25 mouse cellular contexts compared by ENCODE assay signal in genomic region chr11:98761939-98762338, GRCm38 (mm10). TPM values are rescaled to one million over a fixed set of nuclear protein-coding genes. Genes with fewer than 3 reads are reported as not detected.
DNase-seq lines count a peak whose midpoint lies in the region; ATAC-seq and TF ChIP-seq lines count a peak whose summit lies in the region.
"Had no signal": no experiment of that assay in that cellular context is flagged by ENCODE, and none has a peak within 500 bp of the region (broad histone marks: within the 10 kb centered on the region; RNA-seq: fewer than 3 reads in every experiment).

No protein-coding gene starts in this region.

- WGBS in lung, embryonic 15.5 days = 94% methylated on average over 4 of the region's 4 CpGs
- 94% methylated on average over 4 of the region's 4 CpGs for WGBS in stomach, postnatal 0 days

- TF ChIP-seq CTCF in gastrocnemius, adult 2 months (IDR thresholded peaks at IDR 0.05) = no peak
- no peak for TF ChIP-seq CTCF in layer of hippocampus, adult 2 months (conservative IDR thresholded peaks at IDR 0.05)
- TF ChIP-seq CTCF in stomach, postnatal 0 days (IDR thresholded peaks at IDR 0.05; ENCODE audit: low read depth) = no peak

- intact Hi-C loops in gastrocnemius, adult 2 months (cut with DNase I) = no loop called here

- ATAC-seq in lung, embryonic 15.5 days (ENCODE audit: borderline replicate concordance, extremely low read depth, low FRiP score, low TSS enrichment) = no peak
- no peak for ATAC-seq in stomach, postnatal 0 days (ENCODE audit: low FRiP score, low TSS enrichment)
- ATAC-seq: activated CD4-positive, CD25-positive, alpha-beta regulatory T cell, adult 4 months; forebrain, embryonic 15.5 days; hindbrain, embryonic 16.5 days had no signal

- no peak for TF ChIP-seq EP300 in stomach, postnatal 0 days (optimal IDR thresholded peaks at IDR 0.05)

- no peaks in the 10 kb centered on the region for H3K9me3 ChIP-seq in lung, embryonic 15.5 days
- no peaks in the 10 kb centered on the region for H3K9me3 ChIP-seq in stomach, postnatal 0 days (ENCODE audit: control insufficient read depth, low read length)
- H3K9me3 ChIP-seq: embryonic facial prominence, embryonic 10.5 days; embryonic facial prominence, embryonic 13.5 days; forebrain, embryonic 12.5 days; forebrain, embryonic 15.5 days; heart, embryonic 15.5 days; hindbrain, embryonic 10.5 days; hindbrain, embryonic 13.5 days had no signal

- no peak for DNase-seq in gastrocnemius, adult 2 months
- no peak for DNase-seq in gastrocnemius, adult 18-20 months (ENCODE audit: low spot score)
- DNase-seq in layer of hippocampus, adult 2 months (ENCODE audit: low spot score in 2 of 2) = no peak
- no peak for DNase-seq in layer of hippocampus, postnatal 36 days
- DNase-seq in lung, postnatal 25 days (ENCODE audit: low spot score) = no peak
- DNase-seq in stomach, postnatal 0 days (ENCODE audit: low spot score) = no peak
- DNase-seq: adrenal gland, adult 8-10 months; adrenal gland, postnatal 25 days; cerebellum, adult 11-12 months; cerebellum, adult 8-10 months; embryo, embryonic 11 days; gastrocnemius, postnatal 14 days; heart, adult 18-20 months had no signal

- peaks cover 50% of the 10 kb centered on the region for H3K4me1 ChIP-seq in lung, embryonic 15.5 days
- H3K4me1 ChIP-seq in stomach, postnatal 0 days (replicated peaks; ENCODE audit: control insufficient read depth, insufficient read depth) = peaks cover 8% of the 10 kb centered on the region; the same call in 1 of the 2 replicates

- peak overlapping the region; percentile 48; the same call in 1 of the 2 replicates for H3K27ac ChIP-seq in gastrocnemius, adult 2 months
- H3K27ac ChIP-seq in layer of hippocampus, adult 2 months = peak overlapping the region; percentile 55
- H3K27ac ChIP-seq in lung, embryonic 15.5 days = 0 out of 2 replicates have a peak overlapping the region, but pooled peaks have one; percentile 77
- H3K27ac ChIP-seq in stomach, postnatal 0 days (replicated peaks) = 0 out of 2 replicates have a peak overlapping the region, but pooled peaks have one; percentile 18
- H3K27ac ChIP-seq: embryonic facial prominence, embryonic 10.5 days; forebrain, embryonic 12.5 days; forebrain, embryonic 15.5 days; hindbrain, embryonic 10.5 days; hindbrain, embryonic 13.5 days had no signal

- peaks cover 63% of the 10 kb centered on the region for H3K36me3 ChIP-seq in lung, embryonic 15.5 days
- peaks cover 25% of the 10 kb centered on the region for H3K36me3 ChIP-seq in stomach, postnatal 0 days (ENCODE audit: control insufficient read depth, insufficient read depth, low read length)

- H3K27me3 ChIP-seq in lung, embryonic 15.5 days = no peaks in the 10 kb centered on the region
- H3K27me3 ChIP-seq in stomach, postnatal 0 days (ENCODE audit: control insufficient read depth, insufficient read depth, low read length) = no peaks in the 10 kb centered on the region
- H3K27me3 ChIP-seq: embryonic facial prominence, embryonic 13.5 days; forebrain, embryonic 12.5 days; forebrain, embryonic 15.5 days; heart, embryonic 15.5 days; hindbrain, embryonic 13.5 days had no signal

- H3K4me2 ChIP-seq in lung, embryonic 15.5 days = no peak overlapping the region
- no peak overlapping the region for H3K4me2 ChIP-seq in stomach, postnatal 0 days (replicated peaks; ENCODE audit: low read depth)
- H3K4me2 ChIP-seq: embryonic facial prominence, embryonic 13.5 days; forebrain, embryonic 12.5 days; forebrain, embryonic 15.5 days; heart, embryonic 11.5 days; heart, embryonic 15.5 days; hindbrain, embryonic 13.5 days had no signal

- no peak overlapping the region for H3K4me3 ChIP-seq in gastrocnemius, adult 2 months
- H3K4me3 ChIP-seq in layer of hippocampus, adult 2 months = no peak overlapping the region
- no peak overlapping the region for H3K4me3 ChIP-seq in lung, embryonic 15.5 days
- H3K4me3 ChIP-seq in stomach, postnatal 0 days (ENCODE audit: low read depth, low read length) = no peak overlapping the region
- H3K4me3 ChIP-seq: embryonic facial prominence, embryonic 10.5 days; embryonic facial prominence, embryonic 13.5 days; erythroblast, embryonic 14.5 days; forebrain, embryonic 12.5 days; forebrain, embryonic 15.5 days; heart, embryonic 15.5 days; hindbrain, embryonic 10.5 days; hindbrain, embryonic 13.5 days had no signal

- H3K9ac ChIP-seq in lung, embryonic 15.5 days = no peak overlapping the region
- H3K9ac ChIP-seq in stomach, postnatal 0 days (ENCODE audit: low read length) = no peak overlapping the region
- H3K9ac ChIP-seq: embryonic facial prominence, embryonic 13.5 days; forebrain, embryonic 12.5 days; forebrain, embryonic 15.5 days; heart, embryonic 15.5 days; hindbrain, embryonic 13.5 days had no signal

RNA-seq across cellular contexts. Expression of gene Nr1d1, which starts 13.2 kb away (rescaled TPM):
- 100 to 1,000 TPM in 1 of 2 experiments, 10 to 100 TPM in 1; 56.3 to 152 TPM for total RNA-seq in gastrocnemius, adult 2 months (2021)
- 100 to 1,000 TPM in 1 of 2 experiments, 10 to 100 TPM in 1; 74.0 to 126 TPM for total RNA-seq in gastrocnemius, adult 18-20 months (2021)
- total RNA-seq in layer of hippocampus, adult 2 months (2021) = 10 to 100 TPM; 93.2 to 94.0 TPM
- total RNA-seq in layer of hippocampus, postnatal 36 days (2021) = 10 to 100 TPM; 59.1 to 78.4 TPM
- polyA plus RNA-seq in lung, embryonic 15.5 days (2015; fragmentation: Nextera tagmentation; extraction: Ambion mirVana) = 1.0 and 1.5 TPM in 2 replicates
- 7.5 and 7.9 TPM in 2 replicates for polyA plus RNA-seq in stomach, postnatal 0 days (2015; fragmentation: Nextera tagmentation; extraction: Ambion mirVana)

RNA-seq across cellular contexts. Expression of gene Thra, which starts 21.5 kb away (rescaled TPM):
- 10 to 100 TPM; 78.8 to 96.8 TPM for total RNA-seq in gastrocnemius, adult 2 months (2021)
- 10 to 100 TPM; 78.3 to 85.2 TPM for total RNA-seq in gastrocnemius, adult 18-20 months (2021)
- 1,000 to 10,000 TPM in 1 of 2 experiments, 100 to 1,000 TPM in 1; 996 to 1,082 TPM for total RNA-seq in layer of hippocampus, adult 2 months (2021)
- total RNA-seq in layer of hippocampus, postnatal 36 days (2021) = 100 to 1,000 TPM; 956 to 985 TPM
- polyA plus RNA-seq in lung, embryonic 15.5 days (2015; fragmentation: Nextera tagmentation; extraction: Ambion mirVana) = 35.6 and 35.8 TPM in 2 replicates
- polyA plus RNA-seq in stomach, postnatal 0 days (2015; fragmentation: Nextera tagmentation; extraction: Ambion mirVana) = 24.0 and 24.5 TPM in 2 replicates

RNA-seq across cellular contexts. Expression of gene Med24, which starts 32.7 kb away (rescaled TPM):
- total RNA-seq in gastrocnemius, adult 2 months (2021) = 10 to 100 TPM; 52.0 to 58.4 TPM
- 10 to 100 TPM; 48.1 to 53.3 TPM for total RNA-seq in gastrocnemius, adult 18-20 months (2021)
- total RNA-seq in layer of hippocampus, adult 2 months (2021) = 100 to 1,000 TPM; 146 to 148 TPM
- 100 to 1,000 TPM; 127 to 140 TPM for total RNA-seq in layer of hippocampus, postnatal 36 days (2021)
- polyA plus RNA-seq in lung, embryonic 15.5 days (2015; fragmentation: Nextera tagmentation; extraction: Ambion mirVana) = 51.9 and 53.0 TPM in 2 replicates
- 16.5 and 18.7 TPM in 2 replicates for polyA plus RNA-seq in stomach, postnatal 0 days (2015; fragmentation: Nextera tagmentation; extraction: Ambion mirVana)

RNA-seq across cellular contexts. Expression of gene Msl1, which starts 33.4 kb away (rescaled TPM):
- 10 to 100 TPM; 51.8 to 69.4 TPM for total RNA-seq in gastrocnemius, adult 2 months (2021)
- total RNA-seq in gastrocnemius, adult 18-20 months (2021) = 10 to 100 TPM; 50.5 to 56.4 TPM
- 100 to 1,000 TPM; 168 to 178 TPM for total RNA-seq in layer of hippocampus, adult 2 months (2021)
- total RNA-seq in layer of hippocampus, postnatal 36 days (2021) = 100 to 1,000 TPM; 185 to 187 TPM
- polyA plus RNA-seq in lung, embryonic 15.5 days (2015; fragmentation: Nextera tagmentation; extraction: Ambion mirVana) = 21.1 and 21.2 TPM in 2 replicates
- 11.3 and 13.8 TPM in 2 replicates for polyA plus RNA-seq in stomach, postnatal 0 days (2015; fragmentation: Nextera tagmentation; extraction: Ambion mirVana)

RNA-seq across cellular contexts. Expression of gene Casc3, which starts 42.8 kb away (rescaled TPM):
- total RNA-seq in gastrocnemius, adult 2 months (2021) = 10 to 100 TPM; 17.4 to 21.9 TPM
- 10 to 100 TPM; 14.0 to 15.6 TPM for total RNA-seq in gastrocnemius, adult 18-20 months (2021)
- total RNA-seq in layer of hippocampus, adult 2 months (2021) = 10 to 100 TPM; 61.0 to 62.1 TPM
- total RNA-seq in layer of hippocampus, postnatal 36 days (2021) = 10 to 100 TPM; 52.2 to 61.2 TPM
- 35.7 and 37.9 TPM in 2 replicates for polyA plus RNA-seq in lung, embryonic 15.5 days (2015; fragmentation: Nextera tagmentation; extraction: Ambion mirVana)
- polyA plus RNA-seq in stomach, postnatal 0 days (2015; fragmentation: Nextera tagmentation; extraction: Ambion mirVana) = 12.4 and 14.8 TPM in 2 replicates

Comparison
In these comparisons a context has a peak if more than half of its experiments do, and no peak if none do; other contexts are left out.
1. H3K27ac ChIP-seq: peak in every context shown above with its lines; median percentile 77 in lung, embryonic 15.5 days; 55 in layer of hippocampus, adult 2 months; 48 in gastrocnemius, adult 2 months; 18 in stomach, postnatal 0 days.
2. RNA of gene Thra, which starts 21.5 kb away (total RNA-seq): 996 to 1,082 TPM in layer of hippocampus, adult 2 months and 956 to 985 TPM in layer of hippocampus, postnatal 36 days; 78.8 to 96.8 TPM in gastrocnemius, adult 2 months and 78.3 to 85.2 TPM in gastrocnemius, adult 18-20 months; every median in the first group is over 4 times any median in the second.